Mouse (Mus musculus): ENCODE data around the gene Apoa2.

Gene Apoa2

DNA sequence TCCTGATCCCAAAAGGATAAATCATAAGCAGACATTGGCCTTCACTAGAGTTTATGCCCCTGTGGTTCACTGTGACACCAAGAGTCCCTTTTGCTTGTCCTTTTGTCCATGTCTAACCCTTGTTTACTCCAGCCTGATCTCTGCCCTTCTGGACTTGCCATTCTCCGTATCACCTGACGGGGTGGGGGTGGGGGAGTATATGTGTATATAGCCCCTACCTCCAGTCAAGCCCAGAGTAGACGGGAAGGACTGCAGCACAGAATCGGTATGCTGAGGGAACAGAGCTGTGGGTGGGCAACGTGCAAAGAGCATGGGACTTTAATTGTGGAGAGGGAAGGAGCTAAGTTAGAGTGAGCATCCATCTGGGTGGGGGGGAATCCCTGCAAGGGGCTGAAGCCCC is at the start of gene Apoa2:
TSS of gene Apoa2 (plus strand) at position 198 of the 400 bp plus-strand sequence.
- DNase-seq (ENCODE audit: low spot score in 2 of 2), result no peak

DNA sequence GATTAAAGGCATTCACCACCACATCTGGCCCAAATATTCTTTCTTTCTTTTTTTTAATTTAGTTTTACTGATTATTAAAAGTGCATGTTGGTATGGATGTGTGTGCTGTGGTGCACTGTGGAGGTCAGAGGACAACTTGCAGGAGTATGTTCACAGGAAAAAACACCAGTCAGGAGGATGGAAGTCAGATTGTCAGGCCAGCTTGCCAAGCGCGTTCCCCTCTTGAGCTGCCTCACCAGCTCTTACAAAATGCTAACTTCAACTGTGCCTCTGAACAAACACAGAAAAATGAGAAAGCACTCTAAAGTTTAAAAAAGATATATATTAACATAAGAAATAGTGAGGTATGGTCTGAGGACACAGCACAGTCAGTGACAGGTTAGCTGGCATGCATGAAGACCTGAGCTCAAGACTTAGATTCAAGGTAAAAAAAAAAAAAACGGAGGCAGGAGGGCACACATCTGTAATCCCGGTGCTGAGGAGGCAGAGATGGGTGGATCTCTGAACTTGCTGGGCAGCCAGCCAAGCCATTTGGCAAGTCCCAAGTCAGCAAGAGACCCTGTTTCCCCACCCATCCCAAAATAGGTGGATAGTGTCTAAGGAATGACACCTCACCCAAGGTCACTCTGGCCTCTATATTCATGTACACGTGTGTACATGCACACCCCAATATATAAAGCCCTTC is 45.2 kb upstream of the Apoa2 start:
- no peak for DNase-seq (ENCODE audit: low spot score in 2 of 2)

- no peak for DNase-seq (ENCODE audit: low spot score in 2 of 2)
Observed at GRCm38 (mm10) chr1:171183025-171183424, 41.8 kb upstream of the Apoa2 start.

DNA sequence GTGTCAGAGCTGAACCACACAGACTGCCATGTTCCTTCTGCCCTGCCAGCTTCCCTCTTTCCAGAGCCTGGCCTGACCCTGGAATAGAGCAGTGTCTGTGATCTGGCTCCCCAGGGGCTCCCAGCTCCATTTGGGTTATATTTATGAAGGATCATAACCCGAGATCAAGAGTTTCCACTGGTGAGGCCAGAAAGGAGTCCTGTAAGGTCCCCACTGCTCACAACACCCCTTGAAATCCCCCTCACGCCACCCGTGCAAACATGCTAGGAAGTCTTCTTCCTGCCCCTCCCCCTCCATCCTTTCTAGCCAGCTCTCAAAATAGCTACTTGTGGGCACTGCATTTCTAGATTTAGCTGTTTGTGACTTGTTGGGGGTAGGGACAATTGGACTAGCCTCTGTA is 41.2 kb upstream of the Apoa2 start:
- no peak for DNase-seq (ENCODE audit: low spot score in 2 of 2)

GRCm38 (mm10) chr1:171184314-171184713 is 40.5 kb upstream of the Apoa2 start:
- no peak for DNase-seq (ENCODE audit: low spot score in 2 of 2)

DNA sequence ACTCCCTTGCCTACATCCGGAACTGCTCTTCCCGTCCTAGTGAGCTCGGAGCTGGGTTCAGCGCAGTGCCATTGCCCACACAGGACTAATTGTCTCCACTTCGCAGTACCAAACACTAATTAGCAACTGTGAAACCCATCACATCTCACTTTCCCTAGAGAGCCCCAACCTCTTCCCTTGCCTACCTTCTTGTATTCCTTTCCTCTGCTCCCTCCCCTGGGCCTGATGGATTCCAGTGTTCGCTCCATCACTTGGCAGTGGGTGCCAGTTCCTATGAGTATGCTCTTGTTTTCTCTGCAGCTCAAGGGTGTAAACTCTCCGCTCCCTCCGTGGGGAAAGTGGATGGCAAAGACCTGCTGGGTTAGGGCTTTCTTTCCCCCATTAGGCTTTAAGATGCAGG is 39.2 kb upstream of the Apoa2 start:
- no peak for DNase-seq (ENCODE audit: low spot score in 2 of 2)

DNA sequence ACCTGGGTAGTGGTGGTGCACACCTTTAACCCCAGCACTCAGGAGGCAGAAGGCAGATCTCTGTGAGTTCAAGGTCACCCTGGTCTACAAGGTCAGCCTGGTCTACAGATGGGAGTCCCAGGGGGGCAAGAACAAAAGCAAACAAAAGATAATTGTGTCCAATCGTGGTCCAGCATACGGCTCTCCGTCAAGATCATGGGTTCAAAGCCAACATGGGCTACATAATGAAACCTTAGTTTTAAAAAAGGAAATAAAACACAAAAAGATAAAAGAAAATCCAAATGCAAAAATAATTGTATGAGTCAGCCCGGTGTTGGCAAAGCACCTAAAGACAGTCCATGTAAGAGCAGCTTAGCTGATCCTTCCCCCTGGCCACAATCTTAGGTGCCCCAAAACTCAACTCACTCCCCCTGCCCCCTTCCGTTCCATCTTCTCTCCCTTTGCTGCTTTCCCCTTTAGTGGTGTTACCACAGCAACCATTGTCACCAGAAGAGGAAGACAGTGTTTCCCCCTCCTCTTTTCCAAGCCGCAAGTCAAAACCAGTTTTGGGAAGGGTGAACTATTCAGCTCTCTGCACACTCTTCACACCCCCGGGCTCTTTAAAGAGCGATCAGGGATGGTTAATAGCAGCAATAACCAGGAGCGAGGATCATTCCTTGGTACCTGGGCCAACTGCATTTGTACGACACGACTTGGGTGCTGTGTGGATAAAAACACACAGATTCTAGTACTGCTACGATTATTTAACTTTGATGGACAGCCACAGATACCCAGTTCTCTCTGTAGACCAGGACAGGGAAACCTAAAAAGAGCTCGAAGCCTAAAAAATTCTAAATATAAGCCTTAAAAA is 36.8 kb upstream of the Apoa2 start:
- DNase-seq (ENCODE audit: low spot score in 2 of 2), result no peak

- no peak for DNase-seq (ENCODE audit: low spot score in 2 of 2)
Observed at GRCm38 (mm10) chr1:171189046-171189445, 35.8 kb upstream of the Apoa2 start.

GRCm38 (mm10) chr1:171189476-171190114 is 35.3 kb upstream of the Apoa2 start:
- no peak for DNase-seq (ENCODE audit: low spot score in 2 of 2)

DNA sequence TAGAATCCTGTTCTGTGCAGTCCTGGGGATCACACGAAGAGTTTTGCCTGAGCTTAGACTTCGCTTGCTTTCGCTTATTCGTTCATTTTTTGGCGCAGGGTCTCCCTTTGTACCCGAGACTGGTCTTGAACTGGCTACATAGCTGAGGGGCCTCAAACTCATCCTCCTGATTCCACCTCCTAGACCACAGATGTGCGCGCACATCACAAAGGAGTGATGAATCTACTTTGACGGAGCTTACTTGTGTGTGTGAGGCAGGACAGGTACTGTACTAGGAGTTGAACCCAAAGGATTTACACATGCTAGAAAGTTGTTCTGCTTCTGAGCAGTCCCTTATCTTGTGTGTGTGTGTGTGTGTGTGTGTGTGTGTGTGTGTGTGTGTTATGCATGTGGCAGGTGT is 34.0 kb upstream of the Apoa2 start:
- no peak for DNase-seq (ENCODE audit: low spot score in 2 of 2)

DNA sequence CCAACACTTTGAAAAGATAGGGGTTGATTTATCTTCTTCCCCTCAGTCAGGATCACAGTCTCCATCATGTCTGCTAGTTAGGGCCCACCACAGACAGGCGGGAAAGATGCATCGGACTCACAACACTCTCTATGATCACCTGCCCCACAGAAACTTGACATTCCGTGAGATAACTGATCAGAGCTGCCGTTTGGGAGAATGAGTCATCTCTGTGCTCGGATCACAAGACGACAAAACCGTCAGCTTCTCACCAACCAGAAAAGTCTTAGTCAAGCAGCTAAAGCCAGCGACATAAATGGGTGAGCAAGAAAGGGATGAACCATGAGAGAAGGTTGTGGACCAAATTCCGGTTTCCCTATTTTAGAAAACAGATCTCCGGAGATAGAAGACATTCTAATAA is 32.6 kb upstream of the Apoa2 start:
- no peak for DNase-seq (ENCODE audit: low spot score in 2 of 2)

GRCm38 (mm10) chr1:171193093-171193840 is 31.6 kb upstream of the Apoa2 start:
- no peak for DNase-seq (ENCODE audit: low spot score in 2 of 2)

GRCm38 (mm10) chr1:171193911-171194830 is 30.7 kb upstream of the Apoa2 start:
- DNase-seq (ENCODE audit: low spot score in 2 of 2), result no peak

GRCm38 (mm10) chr1:171195046-171195822 is 29.6 kb upstream of the Apoa2 start:
- no peak for DNase-seq (ENCODE audit: low spot score in 2 of 2)

DNA sequence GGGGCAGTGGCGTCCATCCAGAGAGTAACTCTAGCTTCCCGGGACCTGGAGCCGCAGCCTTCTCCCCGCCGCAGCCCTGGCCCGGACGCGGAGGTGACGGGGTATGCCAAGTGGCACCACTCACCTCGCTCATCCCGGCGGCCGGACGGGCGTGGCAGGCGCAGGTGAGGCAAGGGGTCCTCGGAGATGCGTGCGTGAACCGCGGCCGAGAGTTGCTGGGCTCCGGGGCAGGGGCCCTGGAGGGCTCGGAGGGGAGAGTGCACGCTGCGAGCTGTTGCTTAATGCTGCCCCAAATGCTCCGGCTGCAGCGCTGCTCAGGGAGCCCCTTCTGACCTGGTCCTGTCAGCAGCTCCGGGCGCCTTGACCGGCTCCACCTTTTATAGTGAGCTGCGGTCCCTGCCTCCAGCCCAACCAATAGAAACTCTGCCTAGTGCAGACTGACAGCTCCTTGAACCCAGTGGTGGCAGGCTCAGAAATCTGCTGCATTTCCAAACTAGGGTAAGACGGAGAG is 28.9 kb upstream of the Apoa2 start, which contains the start of gene Pcp4l1:
TSS of gene Pcp4l1 (minus strand) at position 382 of the 511 bp plus-strand sequence.
- peak; percentile 61 for DNase-seq (ENCODE audit: low spot score in 2 of 2)

DNA sequence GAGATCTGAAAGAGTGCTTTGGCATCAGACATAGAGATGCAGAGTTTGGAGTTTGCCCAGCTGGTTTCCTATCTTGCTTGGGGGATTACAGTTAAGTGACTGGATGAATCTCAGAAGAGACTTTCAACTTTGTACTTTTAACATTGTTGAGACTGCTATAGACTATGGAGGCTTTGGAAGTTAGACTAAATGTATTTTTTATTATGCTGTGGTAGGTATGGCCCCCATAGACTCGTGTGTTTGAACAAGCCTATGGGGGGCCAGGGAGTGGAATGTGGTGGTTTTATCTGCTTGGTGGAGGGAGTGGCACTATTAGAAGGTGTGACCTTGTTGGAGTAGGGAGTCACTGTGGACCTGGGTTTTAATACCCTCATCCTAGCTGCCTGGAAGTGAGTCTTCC is 25.3 kb upstream of the Apoa2 start:
- no peak for DNase-seq (ENCODE audit: low spot score in 2 of 2)

DNA sequence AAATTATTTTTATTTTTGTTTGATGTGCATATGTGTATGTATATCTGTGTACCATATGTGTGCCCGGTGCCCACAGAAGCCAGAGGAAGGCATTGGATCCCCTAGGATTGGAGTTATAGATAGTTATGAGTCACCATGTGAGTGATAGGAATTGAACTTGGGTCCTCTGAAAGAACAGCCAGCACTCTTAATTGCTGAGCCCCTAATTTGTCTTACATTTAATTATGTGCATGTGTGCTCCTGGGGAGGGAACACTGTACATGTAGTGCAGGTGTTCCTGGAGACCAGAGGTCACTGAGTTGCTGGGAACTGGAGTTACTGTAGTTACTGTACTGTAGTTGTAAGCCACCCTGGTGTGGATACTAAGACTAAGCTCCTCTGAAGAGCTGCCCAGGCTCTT is 24.1 kb upstream of the Apoa2 start:
- DNase-seq (ENCODE audit: low spot score in 2 of 2), result no peak

GRCm38 (mm10) chr1:171203471-171204248 is 21.2 kb upstream of the Apoa2 start:
- DNase-seq (ENCODE audit: low spot score in 2 of 2), result no peak

- no peak for DNase-seq (ENCODE audit: low spot score in 2 of 2)
Observed at GRCm38 (mm10) chr1:171204249-171204644, 20.6 kb upstream of the Apoa2 start.

Data from frontal cortex, postnatal 10 days (tissue).